Mouse (Mus musculus) thymus, adult 18-20 months (tissue): ENCODE data around the gene Tes.

ENCODE experiments used
- DNase-seq, 2 experiments: peaks; one replicate each; pipeline ENCODE4 v3.0.0; 2022; ENCODE audit warnings: mixed read lengths in 2 of 2

Tes gene

GRCm38 (mm10) chr6:17079826-17080225 is 14.9 kb downstream of the Tes start:
- DNase-seq: no peak

GRCm38 (mm10) chr6:17082238-17082637 is 17.3 kb downstream of the Tes start:
- DNase-seq: no peak

- DNase-seq: no peak
These were observed 17.9 kb downstream of the Tes start for GRCm38 (mm10) chr6:17082800-17083199.

DNA sequence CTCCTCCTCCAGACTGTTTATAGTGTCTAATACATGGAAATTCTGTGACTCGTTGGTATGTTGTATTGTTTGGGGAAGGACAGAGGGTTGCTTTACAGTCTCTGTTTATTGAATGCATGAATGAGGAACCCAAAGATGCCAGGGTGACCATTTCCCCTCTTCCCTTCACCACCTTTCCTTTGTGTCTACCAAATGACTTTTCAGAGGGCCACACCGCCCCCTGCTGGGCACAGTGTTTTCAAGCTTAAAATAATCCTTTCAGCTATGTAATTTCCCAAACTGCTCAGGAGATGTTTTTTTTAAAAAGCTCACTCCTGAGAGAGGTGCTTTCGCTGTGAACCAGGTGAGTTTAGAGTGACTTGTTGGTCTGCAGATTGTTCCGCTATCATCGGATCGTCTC is 22.5 kb downstream of the Tes start:
- DNase-seq: peak; percentile 17 to 39

DNA sequence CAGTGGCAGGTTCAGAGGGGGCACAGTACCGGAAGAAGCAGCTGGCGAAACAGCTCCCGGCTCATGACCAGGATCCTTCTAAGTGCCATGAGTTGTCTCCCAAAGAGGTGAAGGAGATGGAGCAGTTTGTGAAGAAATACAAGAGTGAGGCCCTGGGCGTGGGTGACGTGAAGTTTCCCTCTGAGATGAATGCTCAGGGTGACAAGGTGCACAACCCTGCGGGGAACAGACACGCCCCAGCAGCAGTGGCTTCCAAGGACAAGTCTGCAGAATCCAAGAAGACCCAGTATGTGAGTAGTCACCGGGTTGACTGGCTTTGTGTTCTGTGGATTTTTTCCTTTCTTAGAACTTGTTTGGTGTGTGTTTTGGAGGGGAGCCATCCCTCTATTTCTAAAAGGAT is 32.4 kb downstream of the Tes start:
- no peak for DNase-seq

- DNase-seq: no peak
These were observed 33.6 kb downstream of the Tes start for GRCm38 (mm10) chr6:17098559-17098958.

DNA sequence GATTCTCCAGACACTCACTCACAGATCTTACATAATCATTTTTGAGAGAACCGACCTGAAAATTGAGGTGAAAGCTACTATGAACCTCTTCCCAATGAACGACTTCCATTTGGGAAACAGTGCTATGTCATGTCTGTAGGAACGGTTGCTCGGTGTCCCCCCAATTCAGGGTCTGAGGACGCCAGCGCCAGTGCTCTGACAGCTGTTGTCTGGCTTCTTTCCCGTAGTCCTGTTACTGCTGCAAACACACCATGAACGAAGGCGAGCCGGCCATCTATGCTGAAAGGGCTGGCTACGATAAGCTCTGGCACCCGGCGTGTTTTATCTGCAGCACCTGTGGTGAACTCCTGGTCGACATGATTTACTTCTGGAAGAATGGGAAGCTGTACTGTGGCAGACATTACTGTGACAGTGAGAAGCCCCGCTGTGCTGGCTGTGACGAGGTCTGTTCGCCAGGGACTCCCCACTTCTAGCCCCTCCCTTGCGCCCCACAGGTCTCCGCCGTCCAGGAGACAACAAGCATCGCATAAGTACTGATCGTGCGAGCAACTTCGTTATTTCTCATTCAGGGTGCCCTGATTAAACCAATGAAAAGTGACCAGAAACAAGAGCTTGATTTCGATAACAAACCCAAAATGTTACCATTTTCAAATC is 34.7 kb downstream of the Tes start:
- DNase-seq: no peak

DNA sequence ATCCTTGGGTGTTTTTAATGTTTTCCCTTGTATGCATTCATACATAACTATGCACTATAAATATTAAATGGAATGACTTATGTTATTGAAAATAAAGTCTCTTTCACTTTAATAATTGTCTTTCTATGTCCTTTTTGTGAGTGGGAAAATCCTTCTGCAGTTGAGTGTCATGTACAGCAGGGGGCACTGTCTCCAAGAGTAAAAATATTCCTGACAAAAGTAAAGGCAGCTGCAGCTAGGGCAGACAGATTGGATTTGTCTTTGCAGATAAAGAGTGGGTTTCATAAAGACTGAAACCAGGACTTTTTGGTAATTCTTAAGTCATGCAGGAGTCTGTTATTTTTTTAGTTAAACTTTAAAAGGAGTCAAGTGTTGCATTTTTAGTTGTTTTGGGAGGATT is 40.8 kb downstream of the Tes start:
- no peak for DNase-seq

- no peak for DNase-seq
These were observed 41.5 kb downstream of the Tes start for GRCm38 (mm10) chr6:17106493-17106892.

DNA sequence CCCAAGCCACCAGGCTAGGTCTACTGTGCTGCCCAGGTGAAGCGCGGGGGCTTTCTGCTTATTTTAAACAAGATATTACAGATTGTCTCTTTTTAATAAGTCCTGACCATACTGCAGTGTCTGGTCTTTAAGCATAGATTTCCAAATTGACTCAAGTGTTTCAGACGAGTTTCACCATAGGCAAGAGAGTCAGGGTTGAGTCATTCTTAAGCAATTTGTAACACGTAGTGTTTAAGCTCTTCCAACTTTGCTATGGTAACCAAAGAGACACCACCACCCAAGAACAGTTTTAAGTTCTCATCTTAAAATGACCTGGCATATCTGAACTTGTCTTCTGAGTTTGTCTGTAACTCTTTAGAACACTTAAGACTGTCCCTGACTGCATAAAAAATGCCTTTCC is 44.3 kb downstream of the Tes start:
- DNase-seq: no peak

GRCm38 (mm10) chr6:17110564-17111100 is 45.7 kb downstream of the Tes start:
- DNase-seq: no peak

- DNase-seq: no peak
These were observed 47.1 kb downstream of the Tes start for GRCm38 (mm10) chr6:17112081-17112480.

- DNase-seq: no peak
These were observed 48.0 kb downstream of the Tes start for GRCm38 (mm10) chr6:17112990-17113389.

DNA sequence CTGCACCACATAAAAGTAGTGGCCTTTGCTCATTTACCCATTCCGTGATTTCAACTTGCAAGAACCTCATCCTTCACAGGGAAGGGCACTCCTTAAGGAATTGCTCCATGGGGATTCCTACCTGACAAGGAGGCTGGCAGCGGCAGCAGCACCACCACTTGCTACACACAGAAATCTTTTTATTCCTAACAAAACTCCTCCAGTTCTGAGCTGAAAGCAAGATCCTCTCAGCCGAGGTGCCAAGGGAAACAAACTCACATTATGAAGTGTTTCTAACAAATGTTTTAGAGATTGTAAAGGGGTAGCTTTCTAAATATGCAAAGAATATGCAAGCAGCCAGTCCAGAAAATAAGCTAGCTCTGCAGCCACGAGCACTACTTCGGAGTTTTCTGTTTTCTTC is 49.6 kb downstream of the Tes start:
- no peak for DNase-seq

GRCm38 (mm10) chr6:17115046-17115790 is 50.3 kb downstream of the Tes start:
- no peak for DNase-seq

DNA sequence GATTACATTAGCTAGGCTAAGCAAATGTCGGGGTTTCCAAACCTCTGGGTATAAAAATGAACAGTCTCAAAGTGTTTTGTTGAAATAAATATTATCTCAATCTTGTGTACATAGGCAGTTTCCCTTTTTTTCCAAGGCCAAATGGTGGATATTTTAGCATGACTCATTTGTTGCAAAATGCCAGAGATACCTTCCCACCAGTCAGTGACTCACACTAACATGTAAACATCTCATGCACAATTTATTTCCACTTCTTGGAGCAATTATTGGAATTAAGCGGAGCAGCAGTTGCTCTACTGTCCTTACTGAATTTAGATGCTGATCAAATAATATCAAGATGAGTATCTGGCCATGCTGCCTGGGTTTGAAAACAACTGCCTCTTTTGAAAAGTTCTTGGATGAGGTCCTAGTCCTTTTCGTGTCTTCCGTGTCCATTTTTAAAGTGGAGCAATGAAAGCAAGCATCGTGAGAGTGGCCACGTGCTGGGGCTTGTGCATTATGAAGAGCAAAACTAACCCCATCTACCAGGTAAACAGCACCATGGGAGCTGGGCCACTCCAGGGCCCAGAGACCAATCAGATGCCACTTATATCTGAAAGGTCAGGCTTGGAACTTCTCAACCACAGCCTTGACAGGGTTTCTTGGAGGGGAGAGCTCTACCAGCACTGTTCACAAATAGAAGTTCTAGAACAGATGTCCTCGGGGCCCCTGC is 54.7 kb downstream of the Tes start:
- DNase-seq: no peak

GRCm38 (mm10) chr6:17140021-17140420 is 75.1 kb downstream of the Tes start:
- DNase-seq: no peak

GRCm38 (mm10) chr6:17142577-17143359 is 77.8 kb downstream of the Tes start:
- no peak for DNase-seq

- DNase-seq: no peak
These were observed 86.2 kb downstream of the Tes start for GRCm38 (mm10) chr6:17151071-17151715.

DNA sequence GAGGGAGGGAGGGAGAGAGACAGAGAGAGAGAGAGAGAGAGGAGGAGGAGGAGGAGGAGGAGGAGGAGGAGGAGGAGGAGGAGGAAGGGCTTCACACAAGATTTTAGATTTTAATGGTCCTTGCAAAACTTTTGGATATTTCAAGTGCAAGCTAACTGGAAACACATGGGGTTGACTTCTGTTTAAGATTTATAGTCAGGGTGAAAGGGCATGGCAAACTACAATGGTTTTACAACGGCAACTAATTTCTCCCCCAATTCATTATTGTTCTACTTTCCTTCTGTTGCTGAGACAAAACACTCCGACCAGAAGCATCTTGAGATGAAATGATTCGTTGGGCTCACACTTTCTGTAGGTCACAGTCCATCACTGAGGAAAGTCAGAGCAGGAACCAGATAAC is 87.6 kb downstream of the Tes start:
- DNase-seq: no peak
